Mouse (Mus musculus): ENCODE measurements around the gene Ifrd2. TPM values are rescaled to one million over a fixed set of nuclear protein-coding genes. Genes with fewer than 3 reads are reported as not detected.

Gene Ifrd2
- polyA plus RNA-seq, 1 experiment from 2014 or later = 161 TPM

- peak overlapping the region; percentile 64 for H3K4me3 ChIP-seq (replicated peaks)
- 38% methylated on average over 6 of the region's 6 CpGs for WGBS (ENCODE audit: insufficient replicate concordance)
- peaks cover 52% of the 10 kb centered on the region for H3K4me1 ChIP-seq (replicated peaks)
- ATAC-seq (ENCODE audit: insufficient read depth) = no peak
- H3K36me3 ChIP-seq (replicated peaks) = peaks cover 31% of the 10 kb centered on the region
- H3K27ac ChIP-seq (replicated peaks) = peak overlapping the region; percentile 80
- H3K4me2 ChIP-seq = peak overlapping the region; percentile 96
- no peaks in the 10 kb centered on the region for H3K27me3 ChIP-seq
- no peaks in the 10 kb centered on the region for H3K9me3 ChIP-seq (replicated peaks)
- H3K9ac ChIP-seq = peak overlapping the region; percentile 74
Measured at GRCm38 (mm10) chr9:107611456-107612190, 24.2 kb downstream of the Ifrd2 start.

- Histone ChIP-seq H3K9me3 (replicated peaks) (no peaks in the 10 kb centered on the region), H3K36me3 (replicated peaks) (peaks cover 38% of the 10 kb centered on the region), H3K4me3 (replicated peaks) (peak overlapping the region; percentile 64), H3K4me1 (replicated peaks) (peaks cover 44% of the 10 kb centered on the region), H3K9ac (peak overlapping the region; percentile 74), H3K27ac (replicated peaks) (peak overlapping the region; percentile 80), H3K27me3 (no peaks in the 10 kb centered on the region), H3K4me2 (peak overlapping the region; percentile 96)
- peak; percentile 93 for ATAC-seq (ENCODE audit: insufficient read depth)
- 3% methylated on average over 48 of the region's 48 CpGs for WGBS (ENCODE audit: insufficient replicate concordance)
Measured at GRCm38 (mm10) chr9:107612191-107612944, 24.9 kb downstream of the Ifrd2 start.

- peak overlapping the region; percentile 80 for H3K27ac ChIP-seq (replicated peaks)
- H3K4me3 ChIP-seq (replicated peaks) = peak overlapping the region; percentile 64
- peaks cover 44% of the 10 kb centered on the region for H3K36me3 ChIP-seq (replicated peaks)
- H3K27me3 ChIP-seq = no peaks in the 10 kb centered on the region
- 10% methylated on average over 12 of the region's 12 CpGs for WGBS (ENCODE audit: insufficient replicate concordance)
- H3K4me1 ChIP-seq (replicated peaks) = peaks cover 37% of the 10 kb centered on the region
- peak overlapping the region; percentile 74 for H3K9ac ChIP-seq
- no peaks in the 10 kb centered on the region for H3K9me3 ChIP-seq (replicated peaks)
- peak; percentile 21; the same call in 1 of the 2 replicates for ATAC-seq (ENCODE audit: insufficient read depth)
- peak overlapping the region; percentile 96 for H3K4me2 ChIP-seq
Measured at GRCm38 (mm10) chr9:107612945-107613569, 25.6 kb downstream of the Ifrd2 start.

- peaks cover 64% of the 10 kb centered on the region for H3K36me3 ChIP-seq (replicated peaks)
- ATAC-seq (ENCODE audit: insufficient read depth) = no peak
- 79% methylated on average over 4 of the region's 4 CpGs for WGBS (ENCODE audit: insufficient replicate concordance)
- H3K4me2 ChIP-seq = no peak overlapping the region
- H3K4me3 ChIP-seq (replicated peaks) = no peak overlapping the region
- H3K9ac ChIP-seq = no peak overlapping the region
- H3K9me3 ChIP-seq (replicated peaks) = no peaks in the 10 kb centered on the region
- peaks cover 49% of the 10 kb centered on the region for H3K4me1 ChIP-seq (replicated peaks)
- H3K27me3 ChIP-seq = no peaks in the 10 kb centered on the region
- no peak overlapping the region for H3K27ac ChIP-seq (replicated peaks)
Measured at GRCm38 (mm10) chr9:107615035-107615434, 27.6 kb downstream of the Ifrd2 start.

- no peaks in the 10 kb centered on the region for H3K27me3 ChIP-seq
- 55% methylated on average over 2 of the region's 2 CpGs for WGBS (ENCODE audit: insufficient replicate concordance)
- H3K9ac ChIP-seq = no peak overlapping the region
- no peak overlapping the region for H3K4me2 ChIP-seq
- peaks cover 75% of the 10 kb centered on the region for H3K36me3 ChIP-seq (replicated peaks)
- no peaks in the 10 kb centered on the region for H3K9me3 ChIP-seq (replicated peaks)
- no peak for ATAC-seq (ENCODE audit: insufficient read depth)
- H3K4me1 ChIP-seq (replicated peaks) = peaks cover 44% of the 10 kb centered on the region
- no peak overlapping the region for H3K27ac ChIP-seq (replicated peaks)
- no peak overlapping the region for H3K4me3 ChIP-seq (replicated peaks)
Measured at GRCm38 (mm10) chr9:107617461-107617860, 30.0 kb downstream of the Ifrd2 start.

GRCm38 (mm10) chr9:107618098-107618497, 30.7 kb downstream of the Ifrd2 start:
- Histone ChIP-seq H3K36me3 (replicated peaks) (peaks cover 80% of the 10 kb centered on the region), H3K27ac (replicated peaks) (peak overlapping the region; percentile 78), H3K4me3 (replicated peaks) (no peak overlapping the region), H3K4me1 (replicated peaks) (peaks cover 38% of the 10 kb centered on the region), H3K9ac (no peak overlapping the region), H3K27me3 (no peaks in the 10 kb centered on the region), H3K4me2 (no peak overlapping the region), H3K9me3 (replicated peaks) (no peaks in the 10 kb centered on the region)
- WGBS (ENCODE audit: insufficient replicate concordance) = 91% methylated on average over 6 of the region's 6 CpGs
- no peak for ATAC-seq (ENCODE audit: insufficient read depth)

GRCm38 (mm10) chr9:107618778-107619545, 31.5 kb downstream of the Ifrd2 start:
- H3K4me1 ChIP-seq (replicated peaks) = peaks cover 33% of the 10 kb centered on the region
- no peaks in the 10 kb centered on the region for H3K27me3 ChIP-seq
- no peaks in the 10 kb centered on the region for H3K9me3 ChIP-seq (replicated peaks)
- H3K4me3 ChIP-seq (replicated peaks) = no peak overlapping the region
- peaks cover 79% of the 10 kb centered on the region for H3K36me3 ChIP-seq (replicated peaks)
- WGBS (ENCODE audit: insufficient replicate concordance) = 52% methylated on average over 13 of the region's 13 CpGs
- H3K27ac ChIP-seq (replicated peaks) = peak overlapping the region; percentile 78
- peak; percentile 70 for ATAC-seq (ENCODE audit: insufficient read depth)
- H3K4me2 ChIP-seq = no peak overlapping the region
- H3K9ac ChIP-seq = no peak overlapping the region

GRCm38 (mm10) chr9:107619546-107619879, 32.1 kb downstream of the Ifrd2 start:
- H3K4me3 ChIP-seq (replicated peaks) = no peak overlapping the region
- H3K4me2 ChIP-seq = no peak overlapping the region
- no peaks in the 10 kb centered on the region for H3K27me3 ChIP-seq
- H3K36me3 ChIP-seq (replicated peaks) = peaks cover 79% of the 10 kb centered on the region
- no peak overlapping the region for H3K9ac ChIP-seq
- H3K9me3 ChIP-seq (replicated peaks) = no peaks in the 10 kb centered on the region
- peaks cover 37% of the 10 kb centered on the region for H3K4me1 ChIP-seq (replicated peaks)
- H3K27ac ChIP-seq (replicated peaks) = peak overlapping the region; percentile 78
- ATAC-seq (ENCODE audit: insufficient read depth) = peak; percentile 23
- 64% methylated on average over 13 of the region's 13 CpGs for WGBS (ENCODE audit: insufficient replicate concordance)

- Histone ChIP-seq H3K4me1 (replicated peaks) (peaks cover 51% of the 10 kb centered on the region), H3K9ac (no peak overlapping the region), H3K27ac (replicated peaks) (no peak overlapping the region)
Measured at GRCm38 (mm10) chr9:107620954-107621353, 33.5 kb downstream of the Ifrd2 start.

GRCm38 (mm10) chr9:107624539-107624938, 37.1 kb downstream of the Ifrd2 start:
- no peak for ATAC-seq (ENCODE audit: insufficient read depth)
- Histone ChIP-seq H3K27me3 (no peaks in the 10 kb centered on the region), H3K4me2 (peak overlapping the region; percentile 27; the same call in 1 of the 2 replicates), H3K4me1 (replicated peaks) (peaks cover 72% of the 10 kb centered on the region), H3K9ac (no peak overlapping the region), H3K36me3 (replicated peaks) (peaks cover 60% of the 10 kb centered on the region), H3K27ac (replicated peaks) (peak overlapping the region; percentile 42), H3K9me3 (replicated peaks) (no peaks in the 10 kb centered on the region), H3K4me3 (replicated peaks) (no peak overlapping the region)
- 45% methylated on average over 5 of the region's 5 CpGs for WGBS (ENCODE audit: insufficient replicate concordance)

More at GRCm38 (mm10) chr9:107620954-107621353, 33.5 kb downstream of the Ifrd2 start:
- Histone ChIP-seq H3K4me2 (no peak overlapping the region), H3K36me3 (replicated peaks) (peaks cover 79% of the 10 kb centered on the region), H3K4me3 (replicated peaks) (no peak overlapping the region), H3K27me3 (no peaks in the 10 kb centered on the region), H3K9me3 (replicated peaks) (no peaks in the 10 kb centered on the region)
- ATAC-seq (ENCODE audit: insufficient read depth) = no peak
